Mouse (Mus musculus) urinary bladder, postnatal 4 days (tissue): ENCODE data around the gene Slc24a4.
A peak's percentile ranks its signal among the peaks of the same experiment; 100 is the strongest.

Experiments
- DNase-seq, 2 experiments: peaks; one replicate each; pipeline ENCODE4 v3.0.0; 2021 to 2022; ENCODE audit warnings: low spot score in 2 of 2

The Slc24a4 gene

GRCm38 (mm10) chr12:102285318-102285717 lies 156.8 kb downstream of the Slc24a4 start:
- DNase-seq: no peak

GRCm38 (mm10) chr12:102285779-102286178 lies 157.2 kb downstream of the Slc24a4 start:
- no peak for DNase-seq

GRCm38 (mm10) chr12:102286681-102287414 lies 158.3 kb downstream of the Slc24a4 start:
- peak; percentile 58 to 68 for DNase-seq

- no peak for DNase-seq
Observed at GRCm38 (mm10) chr12:102287904-102288602, 159.5 kb downstream of the Slc24a4 start.

GRCm38 (mm10) chr12:102288846-102289245 lies 160.3 kb downstream of the Slc24a4 start:
- DNase-seq: no peak

- DNase-seq: no peak
Observed at GRCm38 (mm10) chr12:102289568-102289967, 161.0 kb downstream of the Slc24a4 start.

- no peak for DNase-seq
Observed at GRCm38 (mm10) chr12:102290662-102291061, 162.1 kb downstream of the Slc24a4 start.

- DNase-seq: no peak
Observed at GRCm38 (mm10) chr12:102291686-102292085, 163.2 kb downstream of the Slc24a4 start.

- no peak for DNase-seq
Observed at GRCm38 (mm10) chr12:102292501-102293215, 164.1 kb downstream of the Slc24a4 start.

- no peak for DNase-seq
Observed at GRCm38 (mm10) chr12:102294634-102295033, 166.1 kb downstream of the Slc24a4 start.

- DNase-seq: no peak
Observed at GRCm38 (mm10) chr12:102295230-102295629, 166.7 kb downstream of the Slc24a4 start.

GRCm38 (mm10) chr12:102295662-102296061 lies 167.1 kb downstream of the Slc24a4 start:
- no peak for DNase-seq

- no peak for DNase-seq
Observed at GRCm38 (mm10) chr12:102296361-102296760, 167.8 kb downstream of the Slc24a4 start.

- no peak for DNase-seq
Observed at GRCm38 (mm10) chr12:102296967-102297366, 168.4 kb downstream of the Slc24a4 start.

GRCm38 (mm10) chr12:102299209-102299608 lies 170.7 kb downstream of the Slc24a4 start:
- DNase-seq: no peak

- DNase-seq: no peak
Observed at GRCm38 (mm10) chr12:102301585-102301984, 173.1 kb downstream of the Slc24a4 start.

- no peak for DNase-seq
Observed at GRCm38 (mm10) chr12:102302322-102302721, 173.8 kb downstream of the Slc24a4 start.

- peak in 1 of 2 experiments; percentile 83 for DNase-seq
Observed at GRCm38 (mm10) chr12:102302831-102303351, 174.4 kb downstream of the Slc24a4 start.

GRCm38 (mm10) chr12:102303867-102304266 lies 175.3 kb downstream of the Slc24a4 start:
- no peak for DNase-seq

GRCm38 (mm10) chr12:102305069-102305836 lies 176.7 kb downstream of the Slc24a4 start:
- no peak for DNase-seq

- peak; percentile 46 to 72 for DNase-seq
Observed at GRCm38 (mm10) chr12:102308001-102308456, 179.5 kb downstream of the Slc24a4 start.
